8 mouse cellular contexts compared by ENCODE assay signal in the genomic region with DNA sequence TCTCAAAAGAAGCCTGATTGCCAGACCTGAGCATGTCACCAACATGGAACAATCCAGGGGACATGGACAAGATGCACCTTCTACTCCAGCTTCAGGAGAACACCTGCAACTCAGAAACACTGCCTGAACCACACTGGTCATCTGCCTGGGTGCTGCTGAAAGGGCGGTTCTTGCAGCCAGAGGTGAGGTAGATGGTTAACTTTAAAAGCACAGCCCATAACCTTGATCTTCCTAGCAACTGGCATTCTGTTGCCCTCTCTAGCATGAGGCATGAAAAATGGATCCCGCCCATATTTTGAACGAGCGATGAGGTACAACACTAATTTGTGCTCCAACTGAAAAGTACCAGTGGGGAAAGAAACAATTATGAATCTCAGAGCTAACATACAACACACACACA. TPM values are rescaled to one million over a fixed set of nuclear protein-coding genes. Genes with fewer than 3 reads are reported as not detected.
A peak's percentile ranks its signal among the peaks of the same experiment; 100 is the strongest.
DNase-seq lines count a peak whose midpoint lies in the region; ATAC-seq and TF ChIP-seq lines count a peak whose summit lies in the region.

No protein-coding gene starts in this region.

- 68% methylated on average over 4 of the region's 4 CpGs for WGBS in embryonic facial prominence, embryonic 12.5 days
- WGBS in midbrain, embryonic 12.5 days: 66% methylated on average over 4 of the region's 4 CpGs

- H3K9me3 ChIP-seq in embryonic facial prominence, embryonic 12.5 days: no peaks in the 10 kb centered on the region
- H3K9me3 ChIP-seq in midbrain, embryonic 12.5 days: no peaks in the 10 kb centered on the region

- H3K27ac ChIP-seq in gastrocnemius, adult 2 months: peak overlapping the region; percentile 93
- peak overlapping the region; percentile 100; the same call in 1 of the 2 replicates for H3K27ac ChIP-seq in embryonic facial prominence, embryonic 12.5 days
- peak overlapping the region; percentile 94 for H3K27ac ChIP-seq in midbrain, embryonic 12.5 days (replicated peaks)

- H3K4me1 ChIP-seq in embryonic facial prominence, embryonic 12.5 days: peaks cover 96% of the 10 kb centered on the region
- H3K4me1 ChIP-seq in midbrain, embryonic 12.5 days: peaks cover 89% of the 10 kb centered on the region

- ATAC-seq in embryonic facial prominence, embryonic 12.5 days (ENCODE audit: insufficient number of reproducible peaks, insufficient read depth, low FRiP score, low TSS enrichment): no peak
- no peak for ATAC-seq in midbrain, embryonic 12.5 days (ENCODE audit: low FRiP score, low read depth)
- no peak for ATAC-seq in megakaryocyte progenitor cell, adult 5-6 weeks (replicated peaks; ENCODE audit: poor library complexity)

- no peak for TF ChIP-seq CTCF in gastrocnemius, adult 2 months (IDR thresholded peaks at IDR 0.05)

- no peak for DNase-seq in gastrocnemius, adult 2 months
- no peak for DNase-seq in gastrocnemius, postnatal 10 days
- DNase-seq in kidney, adult 18-20 months: peak; percentile 58
- no peak for DNase-seq in spleen, postnatal 10 days (ENCODE audit: low spot score in 2 of 2)
- no peak for DNase-seq in ovary, adult 18-20 months (ENCODE audit: low spot score)

- H3K4me2 ChIP-seq in embryonic facial prominence, embryonic 12.5 days (replicated peaks): no peak overlapping the region
- peak overlapping the region; percentile 61 for H3K4me2 ChIP-seq in midbrain, embryonic 12.5 days (replicated peaks)

- no peak overlapping the region for H3K4me3 ChIP-seq in gastrocnemius, adult 2 months
- H3K4me3 ChIP-seq in embryonic facial prominence, embryonic 12.5 days: no peak overlapping the region
- H3K4me3 ChIP-seq in midbrain, embryonic 12.5 days: no peak overlapping the region

- no peak overlapping the region for H3K9ac ChIP-seq in embryonic facial prominence, embryonic 12.5 days
- H3K9ac ChIP-seq in midbrain, embryonic 12.5 days (replicated peaks): peak overlapping the region; percentile 51

- intact Hi-C loops in gastrocnemius, adult 2 months (cut with DNase I): no loop called here

- H3K27me3 ChIP-seq in embryonic facial prominence, embryonic 12.5 days: no peaks in the 10 kb centered on the region
- H3K27me3 ChIP-seq in midbrain, embryonic 12.5 days: no peaks in the 10 kb centered on the region

- H3K36me3 ChIP-seq in embryonic facial prominence, embryonic 12.5 days: peaks cover 17% of the 10 kb centered on the region
- H3K36me3 ChIP-seq in midbrain, embryonic 12.5 days: peaks cover 20% of the 10 kb centered on the region

RNA-seq across cellular contexts. Expression of gene Zmynd8, which starts 21.6 kb away (rescaled TPM):
- total RNA-seq in gastrocnemius, adult 2 months (2021): 10 to 100 TPM; 13.1 to 23.3 TPM
- 10 to 100 TPM; 29.6 to 30.4 TPM for total RNA-seq in gastrocnemius, postnatal 10 days (2021)
- 58.9 and 64.2 TPM in 2 replicates for polyA plus RNA-seq in embryonic facial prominence, embryonic 12.5 days (2016; fragmentation: Nextera tagmentation; extraction: Ambion mirVana)
- 70.6 and 71.2 TPM in 2 replicates for polyA plus RNA-seq in midbrain, embryonic 12.5 days (2016; fragmentation: Nextera tagmentation; extraction: Ambion mirVana)
- 44.6 and 49.9 TPM in 2 replicates for total RNA-seq in megakaryocyte progenitor cell, adult 5-6 weeks (2015)
- 32.1 and 35.8 TPM in 2 replicates for total RNA-seq in megakaryocyte progenitor cell, adult 5-6 weeks (2017)
